Mouse (Mus musculus): ENCODE data around the gene Lif.

The Lif gene

GRCm38 (mm10) chr11:4231435-4231834, 25.9 kb upstream of the Lif start:
- no peak for DNase-seq (ENCODE audit: low spot score in 2 of 2)

DNA sequence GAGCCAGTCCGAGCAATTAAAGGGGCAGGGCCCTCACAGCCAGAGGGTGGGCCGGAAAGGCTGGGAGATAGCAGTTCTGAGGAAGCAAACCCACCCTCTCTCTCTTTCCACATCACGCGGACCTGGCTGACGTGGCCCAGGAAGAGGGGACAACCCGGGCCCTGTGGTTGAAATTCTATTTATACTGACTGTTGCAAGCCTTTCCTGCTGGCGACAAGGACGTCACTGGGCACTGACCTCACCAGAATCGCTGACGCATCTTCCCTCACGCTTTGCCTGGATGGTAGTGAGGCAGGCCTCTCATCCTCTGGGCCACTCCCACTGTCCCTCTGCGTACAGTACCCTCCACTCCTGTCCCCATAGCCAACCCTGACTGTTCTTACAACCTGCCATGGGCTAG, 24.7 kb upstream of the Lif start:
- DNase-seq (ENCODE audit: low spot score in 2 of 2) = no peak

- no peak for DNase-seq (ENCODE audit: low spot score in 2 of 2)
Measured at GRCm38 (mm10) chr11:4235052-4235655, 22.2 kb upstream of the Lif start.

DNA sequence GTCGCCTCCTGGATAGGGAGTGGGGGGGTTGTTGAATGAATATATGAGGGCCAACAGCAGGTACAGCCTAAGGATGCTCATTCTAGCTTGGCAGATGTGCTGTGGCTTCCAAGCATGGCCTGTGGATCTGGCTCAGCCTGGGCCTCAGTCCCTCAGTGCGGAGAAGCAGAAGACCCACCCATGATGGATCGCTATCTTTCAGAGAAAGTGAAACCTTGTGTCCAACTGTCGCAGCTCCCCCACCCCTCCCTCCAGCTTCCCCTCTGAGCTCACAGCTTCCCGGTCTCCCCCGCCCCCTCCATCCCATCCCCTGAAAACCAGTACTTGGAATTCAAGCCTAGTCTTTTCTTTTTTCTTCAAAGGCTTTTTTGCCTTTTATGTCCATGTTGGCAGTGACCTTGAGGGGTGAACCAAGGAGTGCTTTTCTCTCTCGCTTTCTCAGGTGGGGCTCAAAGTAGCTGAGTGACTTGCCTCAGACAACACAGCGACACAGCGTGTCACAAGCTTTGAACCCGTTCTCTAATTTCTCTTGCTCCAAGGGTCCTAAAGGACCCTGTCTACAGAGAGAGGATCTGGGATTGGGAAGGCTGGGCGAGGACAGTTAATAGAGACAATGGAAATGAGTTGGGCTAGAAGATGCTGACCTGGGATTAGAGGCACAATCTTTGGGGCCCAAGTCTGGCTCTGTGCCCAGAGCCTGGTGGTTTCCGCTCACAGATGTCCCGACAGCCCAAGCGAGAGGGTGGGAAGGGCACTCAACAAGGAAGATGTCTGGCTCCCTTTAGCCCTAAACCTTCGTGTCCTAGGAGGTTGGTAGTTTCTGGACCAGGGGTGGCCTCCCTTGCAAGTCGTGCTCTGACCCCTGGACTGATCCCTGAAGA, 21.5 kb upstream of the Lif start, which contains the start of gene Osm:
Osm (plus strand) TSS at position 756 of the 881 bp plus-strand sequence.
- no peak for DNase-seq (ENCODE audit: low spot score in 2 of 2)

DNA sequence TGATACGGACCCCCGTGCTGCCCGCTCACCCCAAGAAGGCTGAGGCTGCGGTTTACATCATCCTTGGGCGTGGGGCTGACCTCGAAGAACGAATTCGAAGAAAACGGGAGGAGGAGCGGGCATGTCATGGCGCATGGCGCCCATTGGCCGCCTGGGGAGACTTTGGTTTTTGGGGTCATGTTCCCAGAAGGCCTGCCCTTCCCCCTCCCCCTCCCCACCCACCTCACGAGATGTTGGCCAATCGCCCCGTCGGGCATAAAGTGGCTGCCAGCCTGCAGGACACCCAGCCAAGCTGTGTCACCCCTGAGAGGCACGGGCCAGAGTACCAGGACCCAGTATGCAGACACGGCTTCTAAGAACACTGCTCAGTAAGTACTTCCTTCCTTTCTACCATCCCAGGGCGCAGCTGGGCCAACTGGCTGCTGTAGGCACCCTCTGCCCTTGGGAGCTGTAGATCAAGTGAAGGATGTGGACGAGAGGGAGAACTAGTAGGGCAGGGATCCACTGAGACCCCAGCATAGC, 20.8 kb upstream of the Lif start:
- DNase-seq (ENCODE audit: low spot score in 2 of 2) = no peak

DNA sequence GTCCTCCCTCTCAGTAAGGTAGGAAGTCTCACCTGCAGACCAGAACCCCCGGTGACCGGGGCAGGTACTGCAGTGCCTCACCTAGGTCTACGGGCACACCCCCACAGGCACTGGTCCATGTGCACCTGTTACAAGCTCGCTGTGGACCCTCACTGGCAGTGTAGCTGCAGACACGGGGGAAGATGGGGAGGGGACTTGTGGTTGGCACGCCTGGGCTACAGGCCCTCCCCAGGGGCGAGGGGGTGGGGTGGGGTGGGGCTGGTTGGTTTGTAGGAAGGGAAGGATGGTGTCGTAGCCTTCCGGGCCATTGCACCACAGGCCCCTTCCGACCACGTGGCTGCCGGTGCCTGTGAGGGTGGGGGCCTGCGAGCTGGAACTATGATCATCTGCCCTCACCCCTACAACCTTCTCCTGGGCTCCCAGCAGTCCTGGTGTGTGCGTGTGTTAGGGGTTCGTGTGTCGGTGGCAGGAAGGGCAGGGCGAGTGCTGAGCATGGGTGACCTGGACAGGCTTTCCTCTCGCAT, 19.9 kb upstream of the Lif start:
- DNase-seq (ENCODE audit: low spot score in 2 of 2) = no peak

- DNase-seq (ENCODE audit: low spot score in 2 of 2) = no peak
Measured at GRCm38 (mm10) chr11:4238167-4238566, 19.2 kb upstream of the Lif start.

DNA sequence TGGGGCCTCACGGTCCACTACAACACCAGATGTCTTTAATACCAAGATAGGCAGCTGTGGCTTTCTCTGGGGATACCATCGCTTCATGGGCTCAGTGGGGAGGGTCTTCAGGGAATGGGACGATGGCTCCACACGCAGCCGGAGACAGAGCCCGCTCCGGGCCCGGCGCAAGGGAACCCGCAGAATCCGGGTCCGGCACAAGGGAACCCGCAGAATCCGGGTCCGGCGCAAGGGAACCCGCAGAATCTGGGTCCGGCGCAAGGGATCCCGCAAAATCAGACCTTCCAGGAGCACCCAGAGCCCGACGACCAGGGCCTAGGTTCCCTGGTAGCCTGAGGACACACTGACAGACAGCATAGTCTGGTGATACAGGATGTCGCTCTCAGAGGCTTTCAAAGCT, 17.7 kb upstream of the Lif start:
- no peak for DNase-seq (ENCODE audit: low spot score in 2 of 2)

- no peak for DNase-seq (ENCODE audit: low spot score in 2 of 2)
Measured at GRCm38 (mm10) chr11:4240151-4240550, 17.2 kb upstream of the Lif start.

- DNase-seq (ENCODE audit: low spot score in 2 of 2) = no peak
Measured at GRCm38 (mm10) chr11:4241180-4241579, 16.2 kb upstream of the Lif start.

GRCm38 (mm10) chr11:4246126-4246525, 11.2 kb upstream of the Lif start:
- DNase-seq (ENCODE audit: low spot score in 2 of 2) = no peak

DNA sequence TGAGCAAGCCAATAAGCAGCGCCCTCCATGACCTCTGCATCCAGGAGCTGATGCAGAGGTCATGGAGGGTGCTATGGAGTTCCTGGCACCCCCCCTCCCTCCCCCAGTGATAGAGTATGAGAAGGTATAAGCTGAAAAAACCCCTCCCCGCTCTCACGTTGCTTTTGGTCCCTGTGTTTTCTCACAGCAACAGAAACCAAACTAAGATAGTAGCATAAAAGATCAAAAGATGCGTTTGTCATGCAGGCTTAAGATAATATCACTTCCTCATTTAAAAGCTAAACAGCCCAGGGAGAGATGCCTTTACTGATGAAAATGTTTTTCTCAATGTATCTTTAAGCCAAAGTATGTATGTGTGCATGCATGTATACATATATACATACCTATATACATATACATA, 10.7 kb upstream of the Lif start:
- no peak for DNase-seq (ENCODE audit: low spot score in 2 of 2)

- no peak for DNase-seq (ENCODE audit: low spot score in 2 of 2)
Measured at GRCm38 (mm10) chr11:4247201-4247959, 10.0 kb upstream of the Lif start.

DNA sequence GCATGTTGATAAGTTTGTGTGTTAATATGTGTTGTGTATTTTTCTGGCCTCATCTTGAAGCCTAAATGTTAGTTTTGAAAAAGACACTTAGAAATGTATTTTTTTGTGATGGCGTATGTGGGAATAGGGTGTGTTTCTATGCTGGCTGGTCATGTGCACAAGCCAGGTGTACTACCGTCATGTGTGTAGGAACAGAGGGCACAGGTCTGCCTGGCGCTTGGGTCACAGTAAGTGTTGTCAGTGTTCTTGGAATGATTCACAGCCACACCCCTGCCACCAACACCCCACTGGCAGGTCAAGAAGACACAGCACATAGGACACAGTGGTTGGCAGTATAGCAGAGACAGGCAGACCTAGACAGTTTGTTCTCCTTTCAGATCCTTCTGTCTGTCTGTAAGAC, 8.2 kb upstream of the Lif start:
- no peak for DNase-seq (ENCODE audit: low spot score in 2 of 2)

- no peak for DNase-seq (ENCODE audit: low spot score in 2 of 2)
Measured at GRCm38 (mm10) chr11:4250290-4250689, 7.1 kb upstream of the Lif start.

DNA sequence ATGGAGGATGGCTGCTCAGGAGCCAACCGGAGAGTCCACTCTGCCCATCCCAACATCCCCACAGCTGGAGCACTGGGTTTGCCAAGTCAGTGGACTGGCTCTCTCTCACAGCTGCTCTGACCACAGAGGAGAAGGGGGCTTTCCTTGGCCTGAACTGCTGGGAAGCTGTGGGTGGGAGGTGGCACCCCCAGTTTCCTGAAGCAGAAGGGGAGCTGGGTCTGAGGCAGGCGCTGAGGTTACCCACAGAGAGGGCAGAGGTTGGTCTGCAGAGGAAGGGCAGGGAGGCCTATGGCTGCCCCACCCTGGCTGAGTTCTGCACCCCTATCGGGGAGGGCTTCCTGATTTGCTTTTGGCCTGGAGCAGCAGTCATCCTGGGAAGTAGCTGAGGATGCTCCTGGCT, 6.0 kb upstream of the Lif start:
- no peak for DNase-seq (ENCODE audit: low spot score in 2 of 2)

GRCm38 (mm10) chr11:4252886-4253285, 4.5 kb upstream of the Lif start:
- DNase-seq (ENCODE audit: low spot score in 2 of 2) = no peak

DNA sequence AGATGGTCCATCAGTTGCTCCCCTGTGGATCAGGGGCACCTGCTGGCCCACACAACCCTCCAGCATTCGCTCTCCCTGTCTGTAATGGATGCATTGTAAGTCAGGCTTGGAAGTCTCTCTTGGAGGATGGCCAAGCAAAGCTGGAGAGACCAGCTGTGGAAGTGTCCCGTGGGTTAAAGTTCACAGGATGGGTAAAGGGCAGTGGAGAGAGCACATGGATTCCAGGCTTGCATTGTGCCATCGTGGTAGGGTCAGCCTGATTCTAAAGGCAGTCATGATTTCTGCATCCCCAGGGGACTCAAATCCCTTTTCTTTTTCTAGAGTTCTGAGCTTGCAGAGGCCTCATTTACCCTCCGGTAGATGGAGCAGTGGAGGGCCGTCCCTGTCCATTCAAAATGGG, 399 bp downstream of the Lif start:
- no peak for DNase-seq (ENCODE audit: low spot score in 2 of 2)

DNA sequence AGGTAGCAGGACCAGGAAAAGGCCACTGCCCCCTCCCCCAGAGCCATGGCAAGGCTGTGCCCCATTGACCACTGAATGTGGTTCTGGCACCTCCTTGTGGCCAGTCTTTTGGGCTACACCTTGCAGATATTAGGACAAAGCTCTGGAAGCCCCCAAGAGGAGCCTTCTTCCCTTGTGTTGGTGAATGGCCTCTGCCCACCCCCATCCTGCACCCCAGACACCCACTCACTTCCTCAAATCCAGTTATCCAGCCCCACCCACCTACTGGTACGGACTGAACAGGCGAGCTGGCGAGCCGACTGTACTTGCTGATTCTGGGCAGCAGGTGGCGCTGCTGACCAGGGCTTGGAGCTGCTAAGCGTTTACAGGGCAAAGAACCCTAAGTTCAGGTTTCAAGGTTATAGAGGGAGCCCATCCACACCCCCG, 1.3 kb downstream of the Lif start:
- peak; percentile 68 to 84 for DNase-seq (ENCODE audit: low spot score in 2 of 2)

GRCm38 (mm10) chr11:4260463-4261187, 3.3 kb downstream of the Lif start:
- DNase-seq (ENCODE audit: low spot score in 2 of 2) = peak; percentile 56 to 64

DNA sequence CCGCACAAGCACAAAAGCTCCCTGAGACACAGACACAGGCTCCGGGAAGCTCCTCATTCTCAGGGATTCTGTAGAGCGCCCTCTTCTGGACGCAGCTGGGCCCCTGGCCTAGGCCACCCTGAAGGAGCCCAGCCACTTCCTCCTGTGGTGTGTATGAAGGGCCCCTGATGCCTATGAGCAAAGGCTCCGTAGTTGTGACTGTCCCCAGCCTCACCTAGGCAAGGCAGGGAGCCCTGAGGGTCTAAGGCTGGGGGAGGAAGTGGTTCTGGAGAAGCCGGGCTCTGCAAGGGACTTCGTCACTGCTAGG, 3.8 kb downstream of the Lif start:
- DNase-seq (ENCODE audit: low spot score in 2 of 2) = peak in 1 of 2 experiments; percentile 52

- no peak for DNase-seq (ENCODE audit: low spot score in 2 of 2)
Measured at GRCm38 (mm10) chr11:4261969-4262368, 4.6 kb downstream of the Lif start.
